Mouse (Mus musculus) kidney, adult 2 months (tissue): Measurements from ENCODE around the gene Fam219a. TPM values are rescaled to one million over a fixed set of nuclear protein-coding genes. Genes with fewer than 3 reads are reported as not detected.

Experiments
- DNase-seq: peaks from one replicate; pipeline ENCODE4 v3.0.0; 2021
- H3K27ac ChIP-seq: fragments of 200-500 bp; 2 replicates; pipeline ENCODE4 v1.5.1; 2012; ENCODE audit warnings: low read depth, low read length, control low read depth, inconsistent platforms; ENCODE audit not compliant: insufficient read depth
- H3K27me3 ChIP-seq: fragments of 200-500 bp; replicated peaks from 2 replicates; pipeline ENCODE4 v1.6.1; 2012; ENCODE audit warnings: mild to moderate bottlenecking, moderate library complexity, low read length, inconsistent platforms; ENCODE audit not compliant: control insufficient read depth, insufficient read depth
- H3K36me3 ChIP-seq: fragments of 200-500 bp; 2 replicates; pipeline ENCODE4 v1.6.1; 2012; ENCODE audit warnings: mild to moderate bottlenecking, moderate library complexity, low read length, inconsistent platforms; ENCODE audit not compliant: control insufficient read depth, insufficient read depth
- H3K4me1 ChIP-seq: fragments of 200-500 bp; 2 replicates; pipeline ENCODE4 v1.6.1; 2011; ENCODE audit warnings: low read length; ENCODE audit not compliant: control insufficient read depth, insufficient read depth
- H3K4me3 ChIP-seq: fragments of 200-500 bp; 2 replicates; pipeline ENCODE4 v1.5.1; 2011; ENCODE audit warnings: mild to moderate bottlenecking, low read depth, low read length, control low read depth; ENCODE audit not compliant: insufficient read depth
- CTCF ChIP-seq: fragments of 200-500 bp; conservative IDR thresholded peaks from 2 replicates; pipeline ENCODE4 v1.5.1; 2011; ENCODE audit warnings: low read depth, mild to moderate bottlenecking, control low read depth, low read length, moderate library complexity, mixed read lengths; ENCODE audit not compliant: insufficient read depth, insufficient read length
- POLR2A ChIP-seq: fragments of 200-500 bp; IDR thresholded peaks from one replicate; pipeline ENCODE4 v1.6.1; 2011; ENCODE audit warnings: low read depth, low read length, control low read depth
- WGBS: fragments of 180-500 bp; shearing (Covaris S2); methylation state at CpG from one replicate; pipeline ENCODE4 v1.1.7; 2018; 5-methylcytosine and 5-hydroxymethylcytosine counted together
- polyA plus RNA-seq: library from polyadenylated mRNA; depleted of rRNA; stranded (reverse); fragments of >200 nt; gene quantifications from 2 replicates; pipeline ENCODE4 v1.2.3, GENCODE M21; 2012

The Fam219a gene
- polyA plus RNA-seq, 1 experiment, result 16.4 TPM

DNA sequence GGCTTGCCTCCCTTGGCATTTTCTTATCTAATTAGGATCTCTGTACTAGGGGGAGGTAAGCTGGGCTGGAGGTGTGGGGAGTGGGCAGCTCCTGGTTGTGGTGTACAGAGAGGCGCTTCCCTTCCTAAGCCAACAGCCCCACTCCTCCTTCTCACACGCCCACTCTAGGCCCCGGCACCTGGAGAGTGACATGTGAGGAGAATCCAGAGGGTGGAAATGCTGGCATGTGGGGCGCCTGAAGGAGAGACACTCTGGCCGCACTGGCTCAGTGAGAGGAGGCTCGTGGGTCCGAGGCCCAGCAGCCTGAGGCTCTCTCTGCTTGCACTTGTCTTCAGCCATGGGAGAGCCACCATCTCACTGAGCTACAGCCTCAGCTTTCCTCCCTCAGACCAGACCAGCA lies 51.0 kb downstream of the Fam219a start:
- TF ChIP-seq CTCF (no peak), POLR2A (no peak)
- 90% methylated on average over 7 of the region's 7 CpGs for whole genome bisulfite sequencing
- no peak overlapping the region for H3K4me3 ChIP-seq
- H3K27me3 ChIP-seq, result no peaks in the 10 kb centered on the region
- no peak overlapping the region for H3K27ac ChIP-seq
- H3K36me3 ChIP-seq, result no peaks in the 10 kb centered on the region
- H3K4me1 ChIP-seq, result no peaks in the 10 kb centered on the region
- DNase-seq, result no peak

DNA sequence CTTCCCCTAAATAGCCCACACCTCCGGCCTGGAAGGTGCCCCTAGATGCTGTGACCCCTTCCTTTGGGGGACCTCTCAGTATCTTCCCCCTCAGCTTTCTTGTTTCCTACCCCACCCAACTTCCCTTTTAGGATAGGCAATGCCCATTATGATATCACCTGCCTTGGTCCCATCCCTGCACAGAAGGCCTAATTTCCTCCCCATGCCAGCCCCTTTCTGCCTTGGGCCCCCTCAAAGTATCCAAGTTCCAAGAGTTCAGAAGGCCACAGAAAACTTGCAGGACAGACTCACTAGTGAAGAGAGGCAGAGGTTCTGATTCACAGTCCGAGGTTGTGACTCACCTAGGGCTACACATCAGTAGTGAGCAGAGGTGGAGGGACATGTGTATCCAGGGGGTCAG lies 52.1 kb downstream of the Fam219a start, which contains the start of gene 1110017D15Rik:
Gene 1110017D15Rik, minus strand, starts transcription at position 101 of the 400 bp plus-strand sequence.
- TF ChIP-seq CTCF, result no peak
- no peak for TF ChIP-seq POLR2A
- H3K4me1 ChIP-seq, result no peaks in the 10 kb centered on the region
- no peaks in the 10 kb centered on the region for H3K27me3 ChIP-seq
- DNase-seq, result no peak
- 84% methylated on average over 2 of the region's 2 CpGs for WGBS
- H3K27ac ChIP-seq, result no peak within 1 kb of the TSS
- H3K4me3 ChIP-seq, result no peak within 1 kb of the TSS
- H3K36me3 ChIP-seq, result no peaks in the 10 kb centered on the region

DNA sequence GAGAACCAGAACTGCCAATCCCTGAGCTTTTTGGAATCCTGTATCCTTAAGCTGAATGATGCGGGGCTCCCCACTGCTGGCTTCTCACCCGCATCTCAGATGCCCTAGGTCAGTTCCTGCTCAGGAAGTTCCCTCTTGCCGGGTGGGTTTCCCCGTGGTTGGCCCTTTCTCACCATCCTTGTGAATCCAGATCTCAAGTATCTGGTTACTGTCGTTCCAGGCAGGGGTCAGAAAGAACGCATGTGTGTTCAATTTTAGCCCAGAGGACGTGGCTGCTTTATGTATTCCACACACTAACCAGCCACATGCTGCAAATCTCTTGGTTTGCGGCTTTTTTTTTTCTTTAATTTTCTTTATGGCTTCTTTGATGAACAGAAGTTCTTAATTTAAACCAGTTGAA lies 55.6 kb downstream of the Fam219a start:
- no peak overlapping the region for H3K27ac ChIP-seq
- WGBS, result 26% methylated on average over 8 of the region's 8 CpGs
- H3K27me3 ChIP-seq, result no peaks in the 10 kb centered on the region
- no peak overlapping the region for H3K4me3 ChIP-seq
- DNase-seq, result no peak
- H3K36me3 ChIP-seq, result no peaks in the 10 kb centered on the region
- TF ChIP-seq POLR2A, result no peak
- no peak for TF ChIP-seq CTCF
- H3K4me1 ChIP-seq, result no peaks in the 10 kb centered on the region

DNA sequence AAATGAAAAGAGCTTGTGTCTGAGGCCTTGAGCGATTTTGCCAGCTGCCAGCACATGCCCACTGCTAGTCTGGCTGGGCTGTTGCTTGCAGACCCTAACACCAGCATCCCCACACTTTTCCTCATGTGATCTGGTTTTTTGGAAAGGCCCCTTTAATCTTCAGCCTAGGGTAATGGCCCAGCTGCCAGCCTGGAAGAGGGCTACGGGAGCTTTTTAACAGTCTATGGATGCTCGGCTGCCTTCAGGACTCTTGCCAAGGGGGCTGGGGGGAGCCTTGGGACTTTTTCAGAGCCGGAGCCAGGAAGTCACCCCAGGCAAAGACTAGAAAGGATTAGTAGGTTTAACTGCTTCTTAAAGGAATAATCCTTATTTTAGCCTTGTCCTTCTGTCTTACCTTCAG lies 56.0 kb downstream of the Fam219a start:
- no peak overlapping the region for H3K27ac ChIP-seq
- no peaks in the 10 kb centered on the region for H3K36me3 ChIP-seq
- WGBS, result 40% methylated on average over 4 of the region's 4 CpGs
- TF ChIP-seq POLR2A, result no peak
- TF ChIP-seq CTCF, result no peak
- H3K4me1 ChIP-seq, result no peaks in the 10 kb centered on the region
- no peak overlapping the region for H3K4me3 ChIP-seq
- no peak for DNase-seq
- no peaks in the 10 kb centered on the region for H3K27me3 ChIP-seq

DNA sequence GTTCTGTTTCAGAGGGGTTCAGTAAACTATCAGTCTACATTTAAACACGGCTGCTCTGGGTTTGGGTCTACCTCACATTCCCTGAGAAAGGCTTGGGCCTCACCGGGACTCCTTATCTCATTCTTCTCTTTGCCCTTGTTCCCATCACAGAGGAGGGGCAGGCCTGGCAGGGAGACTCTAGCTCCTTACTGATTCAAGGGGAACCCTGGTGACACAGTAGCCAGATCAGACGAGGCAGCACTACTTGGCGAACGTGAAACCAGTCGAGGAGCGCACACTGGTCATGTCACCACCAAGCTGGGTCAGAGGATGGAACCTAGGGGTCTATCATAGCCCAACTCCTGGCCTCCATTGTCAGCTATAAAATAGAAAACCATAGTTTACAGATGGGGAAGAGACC lies 61.3 kb downstream of the Fam219a start:
- Histone ChIP-seq H3K4me3 (no peak overlapping the region), H3K4me1 (peaks cover 8% of the 10 kb centered on the region; the same call in 1 of the 2 replicates), H3K27me3 (no peaks in the 10 kb centered on the region), H3K36me3 (no peaks in the 10 kb centered on the region), H3K27ac (no peak overlapping the region)
- TF ChIP-seq POLR2A (no peak), CTCF (no peak)
- no peak for DNase-seq
- WGBS, result 76% methylated on average over 7 of the region's 7 CpGs

DNA sequence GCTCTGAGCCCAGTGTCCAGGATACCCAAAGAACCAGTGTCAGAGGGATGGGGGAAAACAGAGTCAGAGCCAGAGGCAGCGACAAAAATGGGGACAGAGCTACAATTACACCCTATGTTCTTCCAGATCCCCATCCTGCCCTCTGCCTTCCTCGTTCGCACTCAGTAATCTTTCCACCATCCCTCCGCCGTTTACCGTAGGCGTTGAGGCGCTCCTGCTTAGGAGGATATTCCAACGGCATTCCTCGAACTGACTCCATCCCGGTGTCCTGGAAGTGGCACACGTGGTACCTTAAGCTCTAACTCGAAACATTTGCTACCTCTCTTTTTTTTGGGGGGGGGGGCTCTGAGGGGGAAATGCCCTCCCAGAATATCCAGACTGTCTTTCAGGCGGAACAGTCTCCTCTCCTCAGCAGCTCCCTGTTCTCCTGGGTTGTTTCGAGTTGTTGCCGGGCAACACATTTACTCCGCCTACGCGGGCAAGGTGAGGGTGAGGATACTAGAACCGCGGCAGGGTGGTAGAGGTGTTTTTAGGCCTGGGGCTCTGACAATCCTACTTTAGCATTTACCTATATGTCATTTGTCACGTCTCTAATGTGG lies 61.9 kb downstream of the Fam219a start:
- Histone ChIP-seq H3K27ac (no peak overlapping the region), H3K36me3 (no peaks in the 10 kb centered on the region), H3K4me1 (peaks cover 8% of the 10 kb centered on the region; the same call in 1 of the 2 replicates), H3K27me3 (no peaks in the 10 kb centered on the region), H3K4me3 (peak overlapping the region; percentile 49)
- TF ChIP-seq CTCF (no peak), POLR2A (no peak)
- DNase-seq, result no peak
- WGBS, result 15% methylated on average over 22 of the region's 22 CpGs

DNA sequence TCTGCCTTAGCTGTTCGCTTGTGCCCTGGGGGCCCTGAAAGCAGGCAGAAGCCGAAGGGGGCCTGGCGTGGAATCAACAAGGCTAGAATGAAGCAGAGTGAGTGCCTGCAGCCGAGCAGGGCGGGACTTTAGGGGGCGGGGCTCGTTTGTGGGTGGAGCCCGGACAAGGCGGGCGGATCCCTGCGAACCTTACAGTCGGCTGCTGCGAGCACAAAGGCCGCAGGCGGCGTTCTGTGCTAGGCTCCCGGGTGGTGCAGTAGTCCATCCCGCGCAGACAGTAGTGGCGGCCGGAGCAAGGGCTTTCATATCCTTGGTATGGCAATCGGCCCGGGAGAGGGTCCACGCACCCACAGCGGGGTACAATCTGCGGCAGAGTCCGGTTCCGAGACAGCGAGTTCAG lies 62.4 kb downstream of the Fam219a start:
- under 1% methylated on average over 29 of the region's 29 CpGs for WGBS
- no peak for TF ChIP-seq POLR2A
- peak; percentile 15; the same call in 1 of the 2 replicates for TF ChIP-seq CTCF

More for the DNA sequence above, 62.4 kb downstream of the Fam219a start:
- peaks cover 8% of the 10 kb centered on the region; the same call in 1 of the 2 replicates for H3K4me1 ChIP-seq
- peak; percentile 93 for DNase-seq
- H3K4me3 ChIP-seq, result peak overlapping the region; percentile 49
- no peaks in the 10 kb centered on the region for H3K27me3 ChIP-seq
- no peak overlapping the region; the same call in 1 of the 2 replicates for H3K27ac ChIP-seq
- no peaks in the 10 kb centered on the region for H3K36me3 ChIP-seq
